Mouse (Mus musculus) brain, embryonic 14.5 days (tissue): ENCODE data around the gene Ltbp1. TPM values are rescaled to one million over a fixed set of nuclear protein-coding genes. Genes with fewer than 3 reads are reported as not detected.

Source experiments
- DNase-seq: peaks from one replicate; pipeline ENCODE4 v3.0.0-alpha.2; 2011; ENCODE audit warnings: low read depth
- CTCF ChIP-seq: fragments of 200-500 bp; IDR thresholded peaks from 2 replicates; pipeline ENCODE4 v1.5.1; 2012; ENCODE audit warnings: inconsistent platforms, mild to moderate bottlenecking, moderate library complexity, borderline replicate concordance; ENCODE audit not compliant: insufficient read depth, insufficient read length; ENCODE audit errors: extremely low read depth
- POLR2A ChIP-seq: fragments of 200-500 bp; IDR thresholded peaks from 2 replicates; pipeline ENCODE4 v1.6.1; 2012; ENCODE audit warnings: mild to moderate bottlenecking, inconsistent platforms, borderline replicate concordance; ENCODE audit not compliant: poor library complexity, insufficient read depth, insufficient read length, severe bottlenecking; ENCODE audit errors: extremely low read depth
- polyA plus RNA-seq: library from polyadenylated mRNA; depleted of rRNA; stranded (reverse); fragments of >200 nt; gene quantifications from 2 replicates; pipeline ENCODE4 v1.2.3, GENCODE M21; 2012

Gene Ltbp1
- polyA plus RNA-seq, 1 experiment = 4.2 TPM

- peak; percentile 39; the same call in 1 of the 2 replicates for TF ChIP-seq CTCF
- no peak for TF ChIP-seq POLR2A
- peak; percentile 14 for DNase-seq
These were observed 69.8 kb downstream of the Ltbp1 start for GRCm38 (mm10) chr17:75074978-75075699.

DNA sequence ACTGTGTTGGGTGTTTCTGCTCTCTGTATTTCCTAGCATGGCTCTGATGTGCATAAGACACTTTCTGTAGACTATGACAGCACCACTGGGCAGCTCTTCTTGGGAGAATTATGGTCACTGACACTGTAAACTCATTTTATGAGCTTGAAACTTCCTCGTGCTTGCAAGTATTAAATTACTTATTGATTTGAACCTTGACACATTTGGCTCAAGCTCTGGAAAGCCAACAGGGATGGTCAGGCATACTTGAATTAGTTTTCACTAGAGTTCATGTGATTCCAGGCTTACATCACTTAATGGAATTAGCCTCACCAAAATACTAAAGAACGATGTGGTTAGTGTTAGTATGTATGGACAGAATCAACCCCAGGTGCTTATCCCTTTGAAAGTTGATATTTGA lies 76.0 kb downstream of the Ltbp1 start:
- DNase-seq = no peak
- TF ChIP-seq POLR2A = no peak
- no peak for TF ChIP-seq CTCF

- DNase-seq = peak; percentile 81
These were observed 77.1 kb downstream of the Ltbp1 start for GRCm38 (mm10) chr17:75082449-75082848.

DNA sequence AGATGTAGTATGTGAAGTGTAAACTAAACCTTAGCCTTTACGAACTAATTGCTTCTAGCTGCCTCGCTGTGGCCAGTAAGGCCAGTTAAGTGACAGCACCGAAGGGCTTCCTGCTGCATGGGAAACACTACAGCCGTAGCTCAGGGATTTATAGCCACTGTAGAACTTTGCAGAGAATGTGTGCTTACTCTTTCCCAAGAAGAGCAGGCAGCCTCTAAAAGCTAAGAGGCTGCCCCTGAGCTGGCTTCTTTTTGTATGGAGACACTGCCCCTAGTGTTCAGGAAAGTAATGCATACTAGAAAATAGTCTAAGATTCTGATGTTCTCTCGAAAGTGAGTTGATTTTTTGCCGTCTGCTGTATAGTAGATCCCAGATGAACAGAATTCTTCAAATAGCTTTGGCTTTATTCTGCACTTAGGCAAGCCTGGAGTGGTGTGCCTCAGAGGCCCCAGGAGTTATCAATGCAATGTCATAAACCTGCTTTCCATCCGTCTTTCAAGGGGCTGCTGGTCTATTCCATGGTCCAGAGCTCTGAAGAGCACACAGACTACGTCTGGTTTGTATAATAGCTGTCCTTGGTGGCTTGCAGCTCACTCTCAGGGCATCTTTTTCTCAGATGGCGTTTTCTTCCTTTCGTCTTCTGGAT lies 82.1 kb downstream of the Ltbp1 start:
- peak; percentile 61; the same call in 1 of the 2 replicates for TF ChIP-seq CTCF
- no peak for TF ChIP-seq POLR2A
- peak; percentile 73 for DNase-seq

More at GRCm38 (mm10) chr17:75082449-75082848, 77.1 kb downstream of the Ltbp1 start:
- TF ChIP-seq POLR2A (no peak), CTCF (no peak)

- no peak for DNase-seq
- no peak for TF ChIP-seq CTCF
- TF ChIP-seq POLR2A = no peak
These were observed 82.9 kb downstream of the Ltbp1 start for GRCm38 (mm10) chr17:75088232-75088631.

GRCm38 (mm10) chr17:75088727-75089126 lies 83.4 kb downstream of the Ltbp1 start:
- peak; percentile 66 for DNase-seq

GRCm38 (mm10) chr17:75090556-75090955 lies 85.2 kb downstream of the Ltbp1 start:
- TF ChIP-seq CTCF (no peak), POLR2A (no peak)
- no peak for DNase-seq

More at GRCm38 (mm10) chr17:75088727-75089126, 83.4 kb downstream of the Ltbp1 start:
- TF ChIP-seq CTCF (no peak), POLR2A (no peak)

- DNase-seq = no peak
- no peak for TF ChIP-seq POLR2A
These were observed 88.2 kb downstream of the Ltbp1 start for GRCm38 (mm10) chr17:75093563-75093962.

- TF ChIP-seq POLR2A = no peak
- TF ChIP-seq CTCF = no peak
- no peak for DNase-seq
These were observed 89.2 kb downstream of the Ltbp1 start for GRCm38 (mm10) chr17:75094591-75094990.

GRCm38 (mm10) chr17:75096727-75097126 lies 91.4 kb downstream of the Ltbp1 start:
- TF ChIP-seq POLR2A (no peak), CTCF (no peak)
- DNase-seq = no peak

- no peak for TF ChIP-seq POLR2A
- TF ChIP-seq CTCF = no peak
- DNase-seq = peak; percentile 43
These were observed 92.0 kb downstream of the Ltbp1 start for GRCm38 (mm10) chr17:75097367-75097766.

DNA sequence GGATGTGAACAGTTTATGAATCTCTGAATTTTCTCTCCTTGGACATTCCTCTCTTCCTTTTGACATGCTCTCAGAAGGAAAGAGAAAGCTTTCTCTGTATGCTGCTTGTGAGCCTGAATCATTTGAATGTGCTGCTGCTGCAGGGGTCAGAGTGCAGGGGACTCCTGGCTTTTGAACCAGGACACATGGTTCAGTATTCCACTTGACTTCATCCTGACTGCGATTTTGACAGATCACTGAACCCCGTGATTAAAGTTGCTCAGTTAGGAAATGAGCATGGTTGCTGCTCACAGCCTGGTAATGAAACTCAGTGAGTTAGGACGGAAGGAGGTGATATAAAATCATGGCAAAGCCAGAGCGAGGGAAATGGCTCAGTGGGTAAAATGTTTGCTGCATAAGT lies 95.8 kb downstream of the Ltbp1 start:
- no peak for DNase-seq
- no peak for TF ChIP-seq POLR2A
